Mouse (Mus musculus): Measurements from ENCODE around the gene Vsig8. TPM values are rescaled to one million over a fixed set of nuclear protein-coding genes. Genes with fewer than 3 reads are reported as not detected.

Gene Vsig8
- total and polyA plus RNA-seq, 2 experiments from 2014 or later = 0.11 to 1.3 TPM

- Histone ChIP-seq H3K9ac (replicated peaks; ENCODE audit: low read length, poor library complexity, severe bottlenecking) (no peak overlapping the region), H3K4me1 (ENCODE audit: insufficient read depth, low read length) (peaks cover 4% of the 10 kb centered on the region; the same call in 1 of the 2 replicates), H3K27ac (ENCODE audit: low read depth, low read length) (no peak overlapping the region), H3K9me3 (ENCODE audit: low read length) (no peaks in the 10 kb centered on the region), H3K4me2 (ENCODE audit: low read depth, low read length, poor library complexity, severe bottlenecking) (no peak overlapping the region), H3K36me3 (ENCODE audit: insufficient read depth, low read length) (no peaks in the 10 kb centered on the region), H3K27me3 (ENCODE audit: insufficient read depth, low read length) (no peaks in the 10 kb centered on the region), H3K4me3 (ENCODE audit: low read depth, low read length) (no peak overlapping the region)
- 47% methylated on average over 4 of the region's 4 CpGs for WGBS
- ATAC-seq (ENCODE audit: low FRiP score) = no peak
- DNase-seq (ENCODE audit: low spot score) = no peak
- TF ChIP-seq CTCF (IDR thresholded peaks at IDR 0.05) = no peak
Observed at GRCm38 (mm10) chr1:172585026-172585425, 29.3 kb downstream of the Vsig8 start.

- Histone ChIP-seq H3K27me3 (ENCODE audit: insufficient read depth, low read length) (no peaks in the 10 kb centered on the region), H3K27ac (ENCODE audit: low read depth, low read length) (no peak overlapping the region), H3K9ac (replicated peaks; ENCODE audit: low read length, poor library complexity, severe bottlenecking) (no peak overlapping the region), H3K4me1 (ENCODE audit: insufficient read depth, low read length) (peaks cover 4% of the 10 kb centered on the region; the same call in 1 of the 2 replicates), H3K9me3 (ENCODE audit: low read length) (no peaks in the 10 kb centered on the region), H3K36me3 (ENCODE audit: insufficient read depth, low read length) (no peaks in the 10 kb centered on the region), H3K4me3 (ENCODE audit: low read depth, low read length) (no peak overlapping the region), H3K4me2 (ENCODE audit: low read depth, low read length, poor library complexity, severe bottlenecking) (peak overlapping the region; percentile 9; the same call in 1 of the 2 replicates)
- ATAC-seq (ENCODE audit: low FRiP score) (peak; percentile 60), DNase-seq (ENCODE audit: low spot score) (peak; percentile 47)
- TF ChIP-seq CTCF (IDR thresholded peaks at IDR 0.05) = no peak
- 20% methylated on average over 26 of the region's 26 CpGs for WGBS
Observed at GRCm38 (mm10) chr1:172585612-172586567, 30.2 kb downstream of the Vsig8 start.

- Histone ChIP-seq H3K9ac (replicated peaks; ENCODE audit: low read length, poor library complexity, severe bottlenecking) (no peak within 1 kb of the TSS), H3K36me3 (ENCODE audit: insufficient read depth, low read length) (no peaks in the 10 kb centered on the region), H3K4me2 (ENCODE audit: low read depth, low read length, poor library complexity, severe bottlenecking) (no peak within 1 kb of the TSS), H3K4me3 (ENCODE audit: low read depth, low read length) (no peak within 1 kb of the TSS), H3K27me3 (ENCODE audit: insufficient read depth, low read length) (no peaks in the 10 kb centered on the region), H3K27ac (ENCODE audit: low read depth, low read length) (no peak within 1 kb of the TSS), H3K9me3 (ENCODE audit: low read length) (no peaks in the 10 kb centered on the region), H3K4me1 (ENCODE audit: insufficient read depth, low read length) (peaks cover 4% of the 10 kb centered on the region; the same call in 1 of the 2 replicates)
- ATAC-seq (ENCODE audit: low FRiP score) = no peak
- no peak for TF ChIP-seq CTCF (IDR thresholded peaks at IDR 0.05)
- WGBS = 79% methylated on average over 7 of the region's 7 CpGs
- DNase-seq (ENCODE audit: low spot score) = no peak
Observed at GRCm38 (mm10) chr1:172590385-172590784, 34.6 kb downstream of the Vsig8 start, which contains the start of gene Slamf8. Slamf8 (minus strand) TSS chr1:172590568.

- Histone ChIP-seq H3K9ac (replicated peaks; ENCODE audit: low read length, poor library complexity, severe bottlenecking) (no peak overlapping the region), H3K27ac (ENCODE audit: low read depth, low read length) (no peak overlapping the region), H3K36me3 (ENCODE audit: insufficient read depth, low read length) (no peaks in the 10 kb centered on the region), H3K9me3 (ENCODE audit: low read length) (no peaks in the 10 kb centered on the region), H3K4me2 (ENCODE audit: low read depth, low read length, poor library complexity, severe bottlenecking) (no peak overlapping the region), H3K4me3 (ENCODE audit: low read depth, low read length) (no peak overlapping the region), H3K4me1 (ENCODE audit: insufficient read depth, low read length) (no peaks in the 10 kb centered on the region), H3K27me3 (ENCODE audit: insufficient read depth, low read length) (no peaks in the 10 kb centered on the region)
- ATAC-seq (ENCODE audit: low FRiP score) = no peak
- no peak for DNase-seq (ENCODE audit: low spot score)
- WGBS = 68% methylated on average over 3 of the region's 3 CpGs
- no peak for TF ChIP-seq CTCF (IDR thresholded peaks at IDR 0.05)
Observed at GRCm38 (mm10) chr1:172593321-172593720, 37.6 kb downstream of the Vsig8 start.

- H3K36me3 ChIP-seq (ENCODE audit: insufficient read depth, low read length) = no peaks in the 10 kb centered on the region
Observed at GRCm38 (mm10) chr1:172593956-172594355, 38.2 kb downstream of the Vsig8 start.

GRCm38 (mm10) chr1:172594495-172594894 is 38.8 kb downstream of the Vsig8 start:
- ATAC-seq (ENCODE audit: low FRiP score) = no peak
- peak; percentile 80 for TF ChIP-seq CTCF (IDR thresholded peaks at IDR 0.05)

More at GRCm38 (mm10) chr1:172593956-172594355, 38.2 kb downstream of the Vsig8 start:
- no peak for TF ChIP-seq CTCF (IDR thresholded peaks at IDR 0.05)
- Histone ChIP-seq H3K27ac (ENCODE audit: low read depth, low read length) (no peak overlapping the region), H3K4me1 (ENCODE audit: insufficient read depth, low read length) (no peaks in the 10 kb centered on the region), H3K27me3 (ENCODE audit: insufficient read depth, low read length) (no peaks in the 10 kb centered on the region), H3K9me3 (ENCODE audit: low read length) (no peaks in the 10 kb centered on the region), H3K4me2 (ENCODE audit: low read depth, low read length, poor library complexity, severe bottlenecking) (no peak overlapping the region), H3K9ac (replicated peaks; ENCODE audit: low read length, poor library complexity, severe bottlenecking) (no peak overlapping the region), H3K4me3 (ENCODE audit: low read depth, low read length) (no peak overlapping the region)
- ATAC-seq (ENCODE audit: low FRiP score) (no peak), DNase-seq (ENCODE audit: low spot score) (no peak)
- WGBS = 94% methylated on average over 2 of the region's 2 CpGs

More at GRCm38 (mm10) chr1:172594495-172594894, 38.8 kb downstream of the Vsig8 start:
- no peaks in the 10 kb centered on the region for H3K9me3 ChIP-seq (ENCODE audit: low read length)
- H3K27me3 ChIP-seq (ENCODE audit: insufficient read depth, low read length) = no peaks in the 10 kb centered on the region
- no peak overlapping the region for H3K9ac ChIP-seq (replicated peaks; ENCODE audit: low read length, poor library complexity, severe bottlenecking)
- H3K4me3 ChIP-seq (ENCODE audit: low read depth, low read length) = no peak overlapping the region
- H3K4me1 ChIP-seq (ENCODE audit: insufficient read depth, low read length) = no peaks in the 10 kb centered on the region
- DNase-seq (ENCODE audit: low spot score) = peak; percentile 65
- no peak overlapping the region for H3K27ac ChIP-seq (ENCODE audit: low read depth, low read length)
- no peaks in the 10 kb centered on the region for H3K36me3 ChIP-seq (ENCODE audit: insufficient read depth, low read length)
- no peak overlapping the region for H3K4me2 ChIP-seq (ENCODE audit: low read depth, low read length, poor library complexity, severe bottlenecking)
